Mouse (Mus musculus) G1E (cell line): ENCODE results near the gene Gpd1l. TPM values are rescaled to one million over a fixed set of nuclear protein-coding genes. Genes with fewer than 3 reads are reported as not detected.

Experiments used
- ATAC-seq: 2 replicates; pipeline ENCODE4 v1.8.0; 2016; ENCODE audit warnings: mild to moderate bottlenecking; ENCODE audit not compliant: insufficient number of reproducible peaks, poor library complexity, low FRiP score, severe bottlenecking; ENCODE audit errors: extremely low read depth
- DNase-seq: peaks from one replicate; pipeline ENCODE4 v3.0.0; 2012; ENCODE audit warnings: low spot score
- H3K27me3 ChIP-seq: 2 replicates; pipeline ENCODE4 v1.6.1; 2012; ENCODE audit warnings: mild to moderate bottlenecking, low read length, inconsistent platforms; ENCODE audit not compliant: insufficient read depth
- H3K36me3 ChIP-seq: replicated peaks from 2 replicates; pipeline ENCODE3; 2012; ENCODE audit warnings: mild to moderate bottlenecking, inconsistent platforms
- H3K4me1 ChIP-seq: 2 replicates; pipeline ENCODE4 v1.6.1; 2012; ENCODE audit warnings: low read depth, low read length, inconsistent platforms, mixed read lengths; ENCODE audit not compliant: insufficient read depth
- H3K4me3 ChIP-seq: 2 replicates; pipeline ENCODE4 v1.5.1; 2012; ENCODE audit warnings: low read depth, mild to moderate bottlenecking, inconsistent platforms, low read length, moderate library complexity, mixed read lengths
- H3K9me3 ChIP-seq: replicated peaks from 2 replicates; pipeline ENCODE4 v1.6.1; 2012; ENCODE audit warnings: inconsistent platforms
- CTCF ChIP-seq: IDR thresholded peaks from 2 replicates; pipeline ENCODE4 v1.5.1; 2012; ENCODE audit warnings: low read depth, low read length, inconsistent platforms, mixed read lengths
- GATA1 ChIP-seq: IDR thresholded peaks from 2 replicates; pipeline ENCODE4 v1.6.1; 2012; ENCODE audit warnings: borderline replicate concordance, low read length, inconsistent platforms, mixed read lengths
- GATA2 ChIP-seq: IDR thresholded peaks from 2 replicates; pipeline ENCODE4 v1.6.1; 2012; ENCODE audit warnings: low read depth, low read length, inconsistent platforms, borderline replicate concordance
- POLR2AphosphoS5 ChIP-seq: IDR thresholded peaks from 2 replicates; pipeline ENCODE4 v1.6.1; 2012; ENCODE audit warnings: low read depth, low read length, inconsistent platforms; ENCODE audit not compliant: insufficient replicate concordance
- TAL1 ChIP-seq: conservative IDR thresholded peaks from 2 replicates; pipeline ENCODE4 v1.6.1; 2012; ENCODE audit warnings: low read depth, low read length, inconsistent platforms, mixed read lengths
- polyA plus RNA-seq: library from polyadenylated mRNA; stranded (reverse); fragments of >175 nt; gene quantifications from 2 replicates; pipeline ENCODE4 v1.2.3, GENCODE M21; 2012
- total RNA-seq, 2 experiments: library from RNA; stranded (forward) in 1 of 2; stranded (reverse) in 1 of 2; fragments of 200-1000 nt in 1 of 2; fragments of >200 nt in 1 of 2; fragmentation: Nextera tagmentation in 1 of 2; gene quantifications; 2 replicates each; pipeline ENCODE4 v1.2.3; 2014 to 2017

The Gpd1l gene
- total and polyA plus RNA-seq, 3 experiments: 3.4 to 7.6 (median 6.2) TPM

DNA sequence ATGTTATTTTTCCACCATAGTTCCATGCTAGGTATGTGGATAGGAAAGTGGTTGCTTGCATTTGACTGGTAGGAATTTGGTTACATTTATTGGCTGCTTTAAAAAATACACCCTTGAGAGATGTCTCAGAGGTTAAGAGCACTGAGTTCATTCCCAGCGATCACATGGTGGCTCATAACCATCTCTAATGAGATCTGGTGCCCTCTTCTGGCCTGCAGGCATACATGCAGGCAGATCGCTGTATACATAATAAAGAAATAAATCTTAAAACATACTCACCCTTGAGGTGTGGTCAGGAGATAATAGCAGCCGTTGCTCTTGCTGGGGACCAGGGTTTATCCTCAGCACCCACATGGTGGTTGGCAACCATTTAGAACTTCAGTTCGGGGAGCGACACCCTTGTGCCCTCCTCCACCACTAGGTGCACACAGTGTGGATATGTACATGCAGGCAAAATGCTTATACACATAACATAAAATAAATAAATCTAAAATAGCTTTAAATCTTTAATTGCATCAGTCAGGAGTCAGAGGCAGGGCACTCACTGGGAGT is 44.9 kb downstream of the Gpd1l start:
- DNase-seq (no peak), ATAC-seq (no peak)
- Histone ChIP-seq H3K36me3 (no peaks in the 10 kb centered on the region), H3K27me3 (no peaks in the 10 kb centered on the region), H3K9me3 (peaks cover 26% of the 10 kb centered on the region), H3K4me1 (no peaks in the 10 kb centered on the region), H3K4me3 (no peak overlapping the region)
- TF ChIP-seq GATA2 (no peak), CTCF (no peak), TAL1 (no peak), POLR2AphosphoS5 (no peak), GATA1 (no peak)

DNA sequence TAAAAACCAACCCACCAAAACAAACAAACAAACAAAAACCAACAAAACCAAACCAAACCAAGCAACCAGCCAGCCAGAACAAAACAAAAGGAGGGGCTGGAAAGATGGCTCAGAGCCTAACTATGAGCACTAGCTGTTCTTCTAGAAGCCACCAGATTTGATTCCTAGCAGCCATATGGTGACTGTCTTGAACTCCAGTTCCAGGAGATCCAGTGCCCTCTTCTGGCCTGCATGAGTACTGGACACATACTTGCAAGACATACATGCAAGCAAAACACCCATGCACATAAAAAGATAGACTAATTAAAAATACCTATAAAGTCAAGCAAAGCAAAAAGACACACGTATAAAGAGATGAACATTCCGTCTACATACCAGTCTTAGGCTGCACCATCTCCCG is 46.1 kb downstream of the Gpd1l start:
- ATAC-seq (no peak; the same call in 1 of the 2 replicates), DNase-seq (no peak)
- H3K27me3 ChIP-seq: no peaks in the 10 kb centered on the region
- H3K4me3 ChIP-seq: no peak overlapping the region
- H3K36me3 ChIP-seq: no peaks in the 10 kb centered on the region
- no peak for TF ChIP-seq POLR2AphosphoS5
- TF ChIP-seq GATA2: no peak
- no peaks in the 10 kb centered on the region for H3K4me1 ChIP-seq
- peaks cover 26% of the 10 kb centered on the region for H3K9me3 ChIP-seq

DNA sequence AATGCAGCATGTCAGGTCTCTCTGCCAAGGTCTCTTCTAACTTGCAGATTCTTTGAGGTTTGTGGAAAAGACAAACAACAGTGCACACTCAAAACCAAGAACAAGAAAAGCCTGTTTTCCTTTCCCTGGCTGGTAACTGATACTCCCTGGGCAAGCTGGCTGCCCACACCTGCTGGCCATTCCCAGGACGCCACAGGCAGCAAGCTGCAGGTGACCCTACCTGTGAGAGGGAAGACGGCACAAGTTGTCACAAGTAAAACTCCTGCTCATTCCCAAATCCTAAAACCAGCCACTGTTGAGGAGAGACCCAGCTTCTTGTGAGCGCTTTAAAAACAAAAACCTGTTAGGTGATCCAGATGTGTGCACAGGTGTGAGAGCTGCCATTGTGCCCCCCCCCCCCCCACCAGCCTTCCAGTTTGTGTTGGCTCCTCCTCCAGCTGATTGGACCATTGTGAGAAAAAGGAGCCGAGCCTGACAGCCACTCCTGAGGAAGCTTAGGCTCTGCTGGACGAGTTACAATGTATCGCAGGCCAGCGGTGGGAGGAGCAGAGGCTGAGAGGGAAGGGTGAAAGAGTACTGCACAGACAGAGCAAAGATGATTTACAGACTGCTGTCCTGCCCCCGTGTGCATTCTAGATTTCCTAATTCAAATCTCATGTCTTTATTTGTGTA is 47.7 kb downstream of the Gpd1l start:
- H3K9me3 ChIP-seq: peaks cover 26% of the 10 kb centered on the region
- no peaks in the 10 kb centered on the region for H3K4me1 ChIP-seq
- no peak for TF ChIP-seq GATA2
- TF ChIP-seq CTCF: no peak
- no peak for TF ChIP-seq POLR2AphosphoS5
- TF ChIP-seq TAL1: no peak
- no peak for TF ChIP-seq GATA1
- H3K27me3 ChIP-seq: no peaks in the 10 kb centered on the region
- H3K4me3 ChIP-seq: no peak overlapping the region
- DNase-seq (no peak), ATAC-seq (no peak)
- H3K36me3 ChIP-seq: no peaks in the 10 kb centered on the region

DNA sequence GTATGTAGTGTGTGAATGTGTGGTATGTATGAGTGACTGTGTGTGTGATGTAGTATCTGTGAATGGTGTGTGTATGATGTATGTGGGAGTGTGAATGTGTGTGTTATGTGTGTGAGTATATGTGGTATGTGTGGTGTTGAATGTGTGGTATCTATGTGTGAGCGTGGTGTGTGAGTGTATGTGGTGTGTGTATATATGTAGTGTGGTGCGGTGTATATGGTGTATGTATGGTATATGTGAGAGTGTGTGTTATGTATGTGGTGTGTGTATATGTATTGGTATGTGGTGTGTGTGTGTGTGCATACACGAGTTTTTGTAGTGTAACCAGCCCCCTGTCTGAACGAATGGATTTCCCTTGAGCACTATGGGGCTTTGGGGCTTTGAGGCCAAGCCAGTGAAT is 48.2 kb downstream of the Gpd1l start:
- no peak for ATAC-seq

DNA sequence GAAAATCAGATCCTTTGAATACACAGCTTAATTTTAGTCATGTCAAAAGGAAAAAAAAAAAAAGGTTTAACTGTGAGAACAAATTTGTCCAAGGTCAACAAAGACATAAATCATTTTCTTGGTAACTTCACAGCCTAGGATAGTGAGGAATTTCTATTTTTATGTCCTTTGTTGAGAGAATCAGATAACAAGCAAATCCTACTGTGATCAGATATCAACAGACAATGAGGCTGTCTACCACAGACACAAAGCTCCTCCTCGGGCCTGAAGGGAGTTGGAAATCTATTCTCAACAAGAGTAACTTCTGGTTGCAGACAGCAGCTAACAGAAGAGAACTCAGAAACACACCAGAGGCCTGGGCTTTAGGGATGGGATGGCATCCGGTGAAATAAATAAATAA is 51.8 kb downstream of the Gpd1l start:
- ATAC-seq: no peak
- H3K4me3 ChIP-seq: no peak overlapping the region

More for the DNA sequence above, 48.2 kb downstream of the Gpd1l start:
- Histone ChIP-seq H3K36me3 (no peaks in the 10 kb centered on the region), H3K27me3 (no peaks in the 10 kb centered on the region), H3K4me1 (no peaks in the 10 kb centered on the region), H3K9me3 (peaks cover 25% of the 10 kb centered on the region), H3K4me3 (no peak overlapping the region)
- TF ChIP-seq GATA2: no peak
- no peak for TF ChIP-seq CTCF
- TF ChIP-seq TAL1: no peak
- no peak for TF ChIP-seq POLR2AphosphoS5
- no peak for TF ChIP-seq GATA1
- no peak for DNase-seq

DNA sequence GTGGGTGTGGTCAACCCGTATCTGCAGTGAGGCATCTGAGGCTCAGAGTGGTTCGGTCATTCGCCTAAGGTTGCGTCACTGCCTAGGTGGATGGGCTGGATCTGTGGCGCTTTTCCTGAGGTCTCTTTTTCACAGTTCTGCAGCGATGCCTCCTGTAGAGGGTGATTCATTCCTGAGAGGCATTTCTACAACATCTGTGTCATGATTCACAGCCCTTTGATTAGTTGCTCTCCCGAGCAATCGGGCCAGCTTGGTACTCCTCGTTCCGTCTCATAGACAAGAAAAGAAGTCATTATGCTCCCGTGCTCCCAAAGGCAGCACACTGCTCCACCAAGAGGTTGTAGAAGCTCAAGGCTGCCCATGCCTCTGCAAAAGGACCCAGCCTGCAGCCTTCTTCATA is 78.5 kb downstream of the Gpd1l start:
- DNase-seq: no peak
- no peaks in the 10 kb centered on the region for H3K27me3 ChIP-seq
- no peak for ATAC-seq

More for the DNA sequence above, 51.8 kb downstream of the Gpd1l start:
- no peaks in the 10 kb centered on the region for H3K36me3 ChIP-seq
- no peaks in the 10 kb centered on the region for H3K27me3 ChIP-seq
- TF ChIP-seq GATA2: no peak
- TF ChIP-seq TAL1: no peak
- no peak for TF ChIP-seq POLR2AphosphoS5
- no peak for TF ChIP-seq GATA1
- H3K9me3 ChIP-seq: peaks cover 31% of the 10 kb centered on the region
- DNase-seq: no peak
- no peaks in the 10 kb centered on the region for H3K4me1 ChIP-seq

More for the DNA sequence above, 78.5 kb downstream of the Gpd1l start:
- Histone ChIP-seq H3K9me3 (peaks cover 17% of the 10 kb centered on the region), H3K4me3 (no peak overlapping the region), H3K4me1 (no peaks in the 10 kb centered on the region), H3K36me3 (no peaks in the 10 kb centered on the region)
- no peak for TF ChIP-seq POLR2AphosphoS5
- TF ChIP-seq TAL1: no peak
- no peak for TF ChIP-seq CTCF
- no peak for TF ChIP-seq GATA1
- no peak for TF ChIP-seq GATA2
